Mouse (Mus musculus) limb, embryonic 15.5 days (tissue): ENCODE measurements around the gene Olfr218. TPM values are rescaled to one million over a fixed set of nuclear protein-coding genes. Genes with fewer than 3 reads are reported as not detected.
"Not testable (repeated sequence)": the region's sequence is repeated elsewhere in the genome, so short reads cannot be mapped to it uniquely, and the experiment has no call there.

Source experiments
- ATAC-seq: fragments of 200-750 bp; cut with Nextera tagmentation; 2 replicates; pipeline ENCODE4 v1.8.0; 2017; ENCODE audit warnings: low read depth, moderate TSS enrichment; ENCODE audit not compliant: insufficient number of reproducible peaks, low FRiP score, low TSS enrichment
- H3K27ac ChIP-seq: fragments of 300-500 bp; sonication (generic); 2 replicates; pipeline ENCODE4 v1.5.1; 2015; ENCODE audit warnings: moderate library complexity, mild to moderate bottlenecking, inconsistent platforms
- H3K27me3 ChIP-seq: fragments of 300-500 bp; sonication (generic); 2 replicates; pipeline ENCODE4 v1.6.1; 2015; ENCODE audit warnings: inconsistent platforms
- H3K36me3 ChIP-seq: fragments of 300-500 bp; sonication (generic); 2 replicates; pipeline ENCODE4 v1.6.1; 2015; ENCODE audit warnings: inconsistent platforms
- H3K4me1 ChIP-seq: fragments of 300-500 bp; sonication (generic); 2 replicates; pipeline ENCODE4 v1.6.1; 2015; ENCODE audit warnings: inconsistent platforms
- H3K4me2 ChIP-seq: fragments of 300-500 bp; sonication (generic); 2 replicates; pipeline ENCODE4 v1.6.1; 2015; ENCODE audit warnings: mild to moderate bottlenecking, inconsistent platforms
- H3K4me3 ChIP-seq: fragments of 300-500 bp; sonication (generic); 2 replicates; pipeline ENCODE4 v1.5.1; 2015; ENCODE audit warnings: mild to moderate bottlenecking, inconsistent platforms
- H3K9ac ChIP-seq: fragments of 300-500 bp; sonication (generic); 2 replicates; pipeline ENCODE4 v1.6.1; 2015; ENCODE audit warnings: inconsistent platforms
- H3K9me3 ChIP-seq: fragments of 300-500 bp; sonication (generic); 2 replicates; pipeline ENCODE4 v1.6.1; 2016; ENCODE audit warnings: inconsistent platforms
- WGBS: fragments of 180-500 bp; shearing (Covaris S2); methylation state at CpG from one replicate; pipeline ENCODE4 v1.1.7; 2015; 5-methylcytosine and 5-hydroxymethylcytosine counted together
- polyA plus RNA-seq: library from polyadenylated mRNA; unstranded; fragments of >200 nt; fragmentation: Nextera tagmentation; extraction: Ambion mirVana; gene quantifications from 2 replicates; pipeline ENCODE4 v1.2.1, GENCODE M21; 2015

The Olfr218 gene
- polyA plus RNA-seq = 0.05 TPM in 1 of 2 replicates, not detected in the other

DNA sequence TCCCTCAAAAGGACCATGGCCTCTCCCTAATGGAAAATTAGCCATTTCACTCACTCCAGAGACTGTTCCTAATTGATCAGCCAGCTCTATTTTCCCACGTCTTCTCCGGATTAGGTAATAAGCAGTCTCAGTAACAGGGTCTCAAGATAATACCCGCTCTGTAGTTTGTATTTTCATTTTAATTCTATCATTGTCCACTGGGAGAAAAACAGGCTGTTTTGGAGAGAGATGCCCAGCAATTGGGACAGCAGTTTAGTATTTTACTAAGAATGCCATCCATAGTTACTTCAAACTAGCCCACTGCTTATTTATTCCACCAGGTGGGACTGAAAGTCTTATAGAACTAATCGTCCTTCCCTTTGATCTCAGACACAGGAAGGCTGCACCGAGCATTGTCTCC, at the start of gene Olfr218:
Gene Olfr218, plus strand, starts transcription at position 301 of the 400 bp plus-strand sequence.
- no peak within 1 kb of the TSS for H3K27ac ChIP-seq
- no peak for ATAC-seq

DNA sequence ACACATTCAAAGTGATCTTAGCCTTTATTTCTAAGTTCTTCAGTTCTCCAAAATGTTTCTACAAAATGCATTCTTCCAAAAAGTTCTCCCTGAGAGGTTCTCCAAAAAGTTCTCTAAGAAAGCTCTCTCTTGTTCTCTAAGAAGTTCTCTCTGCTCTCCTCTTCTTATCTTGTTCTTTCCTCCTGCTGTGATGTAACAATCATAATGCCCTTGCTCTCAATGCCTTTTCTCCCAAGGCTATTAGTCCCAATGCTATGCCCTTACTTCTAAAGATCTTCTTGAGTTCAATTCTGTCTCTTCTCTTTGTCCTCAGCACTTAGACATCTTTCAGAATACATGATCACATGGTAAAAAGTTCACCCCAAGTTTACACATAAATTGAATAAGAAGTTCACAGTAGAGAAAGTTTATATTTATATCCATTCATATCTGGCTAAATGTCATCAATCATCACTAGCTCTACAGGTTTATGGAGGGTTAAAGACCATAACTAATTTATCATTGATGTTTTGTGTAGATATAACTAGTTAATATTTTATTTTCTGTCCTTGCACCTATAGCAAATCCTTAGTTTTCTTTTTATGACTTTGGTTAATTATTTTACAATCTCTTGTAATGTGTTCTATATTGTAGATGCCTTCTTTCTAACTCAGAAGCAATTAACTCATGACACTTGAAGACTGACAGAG, 23.3 kb upstream of the Olfr218 start:
- no peak overlapping the region for H3K9ac ChIP-seq
- no peak overlapping the region for H3K27ac ChIP-seq
- no peaks in the 10 kb centered on the region for H3K27me3 ChIP-seq
- no peak for ATAC-seq
- H3K4me1 ChIP-seq = no peaks in the 10 kb centered on the region
- H3K9me3 ChIP-seq = no peaks in the 10 kb centered on the region
- no peaks in the 10 kb centered on the region for H3K36me3 ChIP-seq
- H3K4me3 ChIP-seq = no peak overlapping the region
- H3K4me2 ChIP-seq = no peak overlapping the region

More for the DNA sequence above, at the start of gene Olfr218:
- Histone ChIP-seq H3K36me3 (no peaks in the 10 kb centered on the region), H3K4me3 (no peak within 1 kb of the TSS), H3K4me2 (no peak within 1 kb of the TSS), H3K27me3 (no peaks in the 10 kb centered on the region), H3K9ac (no peak within 1 kb of the TSS), H3K4me1 (no peaks in the 10 kb centered on the region), H3K9me3 (no peaks in the 10 kb centered on the region)
- WGBS = 65% methylated on average over 5 of the region's 5 CpGs

DNA sequence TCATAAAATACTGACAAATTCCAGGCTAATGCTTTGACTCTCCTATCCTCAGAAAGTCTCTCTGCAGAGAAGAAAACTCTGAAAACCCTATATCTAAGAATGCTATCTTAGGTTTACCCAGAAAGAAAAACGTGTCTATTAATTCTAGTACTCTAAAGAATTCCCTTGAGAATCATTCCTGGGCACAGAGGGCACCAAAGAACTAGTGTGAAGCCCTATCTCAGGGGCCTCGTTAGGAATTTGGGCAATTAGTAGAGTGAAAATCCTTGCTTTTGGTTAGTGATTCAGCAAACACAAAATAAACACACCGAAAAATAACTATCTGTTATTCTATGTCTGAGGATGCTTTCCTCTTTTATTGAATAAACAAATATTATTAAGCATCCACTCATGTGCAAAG, 7.1 kb upstream of the Olfr218 start, which contains the start of gene Olfr1406:
Gene Olfr1406, minus strand, starts transcription at position 101 of the 400 bp plus-strand sequence.
- Histone ChIP-seq H3K27ac (no peak within 1 kb of the TSS), H3K4me1 (no peaks in the 10 kb centered on the region), H3K27me3 (no peaks in the 10 kb centered on the region), H3K36me3 (no peaks in the 10 kb centered on the region), H3K4me3 (no peak within 1 kb of the TSS), H3K9me3 (no peaks in the 10 kb centered on the region), H3K9ac (no peak within 1 kb of the TSS), H3K4me2 (no peak within 1 kb of the TSS)
- no peak for ATAC-seq
- WGBS = 56% methylated on average over 3 of the region's 3 CpGs

DNA sequence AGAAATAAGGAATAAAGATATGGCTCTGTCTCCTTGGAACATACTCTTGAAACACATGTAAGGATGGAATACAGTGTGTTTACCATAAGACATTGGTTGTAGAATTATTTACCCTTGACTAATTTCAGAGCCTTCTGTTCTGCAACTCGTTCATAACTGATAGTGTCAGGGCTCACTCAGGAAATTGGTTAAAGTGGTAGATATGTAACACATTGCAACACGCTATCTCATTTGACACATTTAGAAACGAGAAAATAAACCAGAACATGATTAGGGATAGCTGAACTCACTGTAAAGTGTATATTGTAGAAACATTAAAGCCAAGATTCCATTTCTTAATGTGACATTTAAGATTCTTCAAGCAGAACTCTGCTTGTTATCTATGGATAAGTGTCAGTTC, 5.5 kb upstream of the Olfr218 start:
- no peak overlapping the region for H3K4me3 ChIP-seq
- ATAC-seq = no peak
- no peak overlapping the region for H3K27ac ChIP-seq
- H3K9ac ChIP-seq = no peak overlapping the region
- no peaks in the 10 kb centered on the region for H3K4me1 ChIP-seq
- H3K27me3 ChIP-seq = no peaks in the 10 kb centered on the region
- H3K9me3 ChIP-seq = no peaks in the 10 kb centered on the region
- 65% methylated on average over 3 of the region's 3 CpGs for WGBS
- H3K4me2 ChIP-seq = no peak overlapping the region
- no peaks in the 10 kb centered on the region for H3K36me3 ChIP-seq

DNA sequence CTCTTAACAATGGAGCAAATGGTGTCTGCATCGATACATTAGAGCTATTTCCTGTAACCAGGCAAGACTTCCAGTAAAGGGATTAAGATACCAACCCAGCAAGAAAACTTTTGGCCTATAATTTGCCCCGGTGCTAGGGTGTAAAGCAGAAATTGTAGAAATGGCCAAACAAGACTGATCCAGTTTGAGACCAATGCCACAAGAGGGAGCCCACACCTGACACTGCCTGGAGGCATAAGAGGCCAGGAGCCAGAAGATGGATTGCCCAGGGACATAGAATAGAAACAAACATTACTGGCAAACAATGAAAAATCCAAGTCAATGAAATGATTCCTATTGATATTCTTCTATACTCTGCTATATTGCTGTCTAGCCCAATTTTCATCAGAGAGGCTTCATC, 1.2 kb upstream of the Olfr218 start:
- no peak overlapping the region for H3K4me3 ChIP-seq
- no peaks in the 10 kb centered on the region for H3K4me1 ChIP-seq
- WGBS = 81% methylated on average over 2 of the region's 2 CpGs
- H3K27ac ChIP-seq = no peak overlapping the region
- H3K4me2 ChIP-seq = no peak overlapping the region
- no peaks in the 10 kb centered on the region for H3K36me3 ChIP-seq
- no peaks in the 10 kb centered on the region for H3K27me3 ChIP-seq
- no peak for ATAC-seq
- no peak overlapping the region for H3K9ac ChIP-seq
- H3K9me3 ChIP-seq = no peaks in the 10 kb centered on the region

DNA sequence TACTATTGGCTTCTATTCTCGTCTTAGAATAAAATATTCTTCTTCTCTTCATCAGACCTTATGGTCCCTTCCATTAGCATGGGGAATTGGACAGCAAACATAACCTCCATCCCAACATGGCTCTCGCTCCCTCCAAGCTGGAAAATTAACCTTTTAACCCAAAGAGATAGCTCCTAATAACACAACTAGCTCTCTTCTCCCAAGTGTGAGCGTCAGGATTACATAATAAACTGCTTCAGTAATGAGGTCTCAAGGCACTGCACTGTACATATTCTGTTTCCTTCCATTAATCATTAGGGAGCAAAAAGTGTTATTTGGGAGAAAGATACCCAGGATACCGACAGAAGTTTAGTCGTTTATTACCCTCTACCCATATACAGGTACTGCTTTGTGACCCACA, 14.5 kb downstream of the Olfr218 start, which contains the start of gene Olfr1404:
Gene Olfr1404, plus strand, starts transcription at position 301 of the 400 bp plus-strand sequence.
- Histone ChIP-seq H3K9me3 (no peaks in the 10 kb centered on the region), H3K27me3 (no peaks in the 10 kb centered on the region), H3K4me1 (no peaks in the 10 kb centered on the region), H3K4me2 (no peak within 1 kb of the TSS), H3K9ac (no peak within 1 kb of the TSS), H3K4me3 (no peak within 1 kb of the TSS), H3K27ac (no peak within 1 kb of the TSS), H3K36me3 (no peaks in the 10 kb centered on the region)
- 79% methylated on average over 5 of the region's 5 CpGs for WGBS
- no peak for ATAC-seq

DNA sequence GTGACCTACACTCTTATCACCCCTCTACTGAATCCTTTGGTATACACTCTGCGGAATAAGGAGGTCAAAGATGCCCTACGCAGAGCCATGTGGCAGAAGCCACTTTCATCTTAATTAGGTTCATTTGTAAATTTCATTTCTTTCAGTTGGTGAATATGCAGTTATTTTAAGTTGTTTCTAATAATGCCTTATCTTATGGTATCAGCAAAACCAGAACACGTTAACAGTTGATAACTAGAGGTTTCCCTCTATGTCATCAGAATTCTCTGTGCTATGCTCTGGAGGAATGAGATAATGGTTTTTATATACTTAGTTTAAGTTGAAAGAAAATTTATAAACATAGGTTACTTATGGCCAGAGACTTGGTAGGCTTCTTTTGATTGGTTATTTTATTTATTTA, 18.9 kb downstream of the Olfr218 start:
- Histone ChIP-seq H3K9ac (no peak overlapping the region), H3K36me3 (no peaks in the 10 kb centered on the region), H3K27me3 (no peaks in the 10 kb centered on the region), H3K27ac (no peak overlapping the region), H3K4me3 (no peak overlapping the region), H3K9me3 (no peaks in the 10 kb centered on the region), H3K4me2 (no peak overlapping the region), H3K4me1 (no peaks in the 10 kb centered on the region)
- ATAC-seq = no peak
- 92% methylated on average over 3 of the region's 3 CpGs for WGBS

DNA sequence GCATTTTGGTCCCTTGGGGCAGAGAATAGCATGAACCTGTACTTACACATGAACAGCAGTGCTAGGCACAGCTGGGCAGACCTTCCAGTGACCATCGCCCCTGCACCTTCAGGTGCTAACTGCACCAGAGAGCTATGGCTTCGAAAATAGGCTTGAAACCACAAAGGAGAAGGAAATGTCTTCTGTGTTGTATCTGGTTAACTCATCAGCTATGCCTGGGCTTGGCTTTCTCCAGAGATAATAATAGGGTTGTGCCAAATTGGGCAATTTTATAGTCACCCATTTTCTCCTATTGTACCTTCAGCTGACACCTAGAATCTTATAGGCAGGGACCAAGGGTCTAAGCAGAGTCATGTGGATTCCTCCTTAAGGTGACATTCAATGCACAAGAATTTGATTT, 29.5 kb downstream of the Olfr218 start, which contains the start of gene Fcer1a:
Gene Fcer1a, minus strand, starts transcription at position 134 of the 400 bp plus-strand sequence.
- ATAC-seq = no peak
- Histone ChIP-seq H3K9ac (no peak within 1 kb of the TSS), H3K4me1 (no peaks in the 10 kb centered on the region), H3K27me3 (no peaks in the 10 kb centered on the region), H3K36me3 (no peaks in the 10 kb centered on the region), H3K4me2 (no peak within 1 kb of the TSS), H3K9me3 (no peaks in the 10 kb centered on the region), H3K4me3 (no peak within 1 kb of the TSS), H3K27ac (no peak within 1 kb of the TSS)
- WGBS = 75% methylated on average over 2 of the region's 2 CpGs

DNA sequence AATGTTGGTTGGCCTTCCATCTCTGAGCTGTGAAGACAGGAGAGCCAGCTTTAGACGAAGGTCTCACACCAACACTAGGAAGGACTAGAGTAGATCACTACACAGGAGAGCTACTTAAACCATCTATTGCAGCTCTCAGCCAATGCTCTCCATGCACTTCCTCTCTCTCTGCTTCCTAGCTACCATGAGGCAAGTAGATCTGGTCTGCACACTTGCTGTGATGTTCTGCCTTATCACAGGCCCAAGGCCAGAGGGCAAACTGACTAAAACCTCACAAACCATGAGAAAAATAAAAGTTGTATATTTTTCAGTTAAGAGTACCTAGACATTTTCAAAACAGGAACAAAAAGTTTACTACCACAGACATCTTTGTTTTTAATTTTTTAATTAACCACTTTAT, 39.4 kb downstream of the Olfr218 start:
- not testable (repeated sequence) for H3K27ac ChIP-seq, H3K4me2 ChIP-seq, H3K36me3 ChIP-seq, H3K9me3 ChIP-seq, H3K27me3 ChIP-seq, H3K4me3 ChIP-seq, ATAC-seq, H3K9ac ChIP-seq, H3K4me1 ChIP-seq
- WGBS = 70% methylated on average over 1 of the region's 1 CpGs

DNA sequence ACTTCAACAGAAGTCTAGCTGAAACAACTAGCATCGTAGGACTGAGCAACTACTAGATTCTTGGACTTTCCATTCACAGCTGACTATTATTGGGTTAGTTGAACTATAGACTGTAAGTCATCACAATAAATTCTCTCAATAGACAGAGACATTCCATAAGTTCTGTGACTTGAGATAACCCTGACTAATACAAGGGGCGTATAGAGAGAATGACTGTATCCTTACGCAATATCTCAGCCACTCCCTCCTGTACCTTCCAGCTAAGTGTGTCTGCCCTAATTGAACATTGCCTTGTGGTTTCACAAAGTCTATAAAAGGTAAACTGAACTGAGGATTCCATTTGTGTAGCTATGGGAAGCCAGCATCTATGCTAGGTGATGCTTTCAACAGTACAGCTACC, 52.3 kb downstream of the Olfr218 start:
- Histone ChIP-seq H3K9me3 (no peaks in the 10 kb centered on the region), H3K4me3 (no peak overlapping the region), H3K27ac (no peak overlapping the region), H3K27me3 (no peaks in the 10 kb centered on the region), H3K4me1 (no peaks in the 10 kb centered on the region), H3K9ac (no peak overlapping the region), H3K36me3 (no peaks in the 10 kb centered on the region), H3K4me2 (no peak overlapping the region)
- WGBS = 87% methylated on average over 3 of the region's 3 CpGs
- ATAC-seq = no peak
